Mouse (Mus musculus): ENCODE results near the gene Usp17le.
"Not testable (repeated sequence)": the region's sequence is repeated elsewhere in the genome, so short reads cannot be mapped to it uniquely, and the experiment has no call there.

Usp17le gene

GRCm38 (mm10) chr7:104777370-104777769 is at the start of gene Usp17le:
TSS of gene Usp17le (minus strand) at chr7:104777470.
- DNase-seq (ENCODE audit: low read depth, low spot score), result not testable (repeated sequence)

GRCm38 (mm10) chr7:104810335-104810734 is 33.1 kb upstream of the Usp17le start:
- DNase-seq (ENCODE audit: low read depth, low spot score), result not testable (repeated sequence)

DNA sequence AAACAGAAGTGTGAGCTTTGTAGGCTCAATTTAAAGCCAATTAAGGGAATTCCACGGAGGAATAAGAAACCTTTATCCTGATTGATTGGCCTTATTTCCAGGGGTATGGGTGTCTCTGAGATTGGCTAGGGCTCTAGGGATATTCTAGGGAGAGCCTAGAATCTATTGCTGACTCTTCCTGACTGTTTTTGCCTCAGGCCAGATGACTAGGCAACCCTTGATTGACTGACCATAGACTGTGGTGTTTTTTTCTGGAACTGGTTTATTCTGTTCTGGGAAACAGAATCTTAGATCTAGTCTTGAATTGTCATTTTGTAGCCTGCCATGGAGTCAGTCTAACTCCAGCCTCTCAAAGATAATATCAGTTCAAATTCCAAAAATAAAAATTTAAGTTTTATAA is 13.5 kb upstream of the Usp17le start:
- no peak for DNase-seq (ENCODE audit: low read depth, low spot score)

Measured in R1 (cell line).